Mouse (Mus musculus) MN1 (cell line): Measurements from ENCODE around the gene Icos.

Source experiments
- DNase-seq: peaks from one replicate; pipeline ENCODE4 v3.0.0-alpha.2; 2016; ENCODE audit warnings: low spot score

The Icos gene

DNA sequence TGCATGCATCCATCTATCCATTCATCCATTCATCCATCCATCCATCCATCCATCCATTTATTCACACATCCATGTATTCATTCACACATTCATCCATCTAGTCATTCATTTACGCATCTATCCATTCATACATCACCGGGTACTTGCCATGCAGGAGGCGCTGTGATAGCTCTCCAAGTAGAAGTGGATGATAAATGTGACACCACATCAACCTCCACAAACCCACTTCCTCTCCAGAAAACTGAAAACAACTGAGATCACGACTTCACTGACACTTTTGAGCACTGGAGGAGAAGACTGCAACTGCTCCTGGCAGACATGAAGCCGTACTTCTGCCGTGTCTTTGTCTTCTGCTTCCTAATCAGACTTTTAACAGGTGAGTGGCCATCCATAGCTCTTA lies at the start of gene Icos:
TSS of gene Icos (plus strand) at position 287 of the 400 bp plus-strand sequence.
- DNase-seq: no peak

DNA sequence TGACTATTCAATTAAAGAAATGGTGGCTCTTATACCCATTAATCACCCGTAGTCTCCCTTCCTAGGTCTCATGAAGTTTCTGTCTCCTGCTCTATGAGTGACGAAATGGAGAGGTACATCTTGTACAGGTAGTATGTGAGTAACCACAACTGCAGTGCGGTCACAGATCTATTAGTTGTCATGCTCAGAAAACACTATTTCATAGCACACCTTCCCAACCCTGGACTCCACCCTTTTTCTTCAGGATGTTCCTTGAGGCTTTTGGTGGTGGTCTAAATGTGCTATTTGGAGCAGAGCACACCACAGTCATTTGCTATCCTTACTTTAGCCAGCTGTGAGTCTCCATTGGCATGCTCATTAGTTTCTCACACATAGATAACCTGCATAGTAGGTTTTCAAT lies 48.7 kb upstream of the Icos start:
- DNase-seq: no peak

DNA sequence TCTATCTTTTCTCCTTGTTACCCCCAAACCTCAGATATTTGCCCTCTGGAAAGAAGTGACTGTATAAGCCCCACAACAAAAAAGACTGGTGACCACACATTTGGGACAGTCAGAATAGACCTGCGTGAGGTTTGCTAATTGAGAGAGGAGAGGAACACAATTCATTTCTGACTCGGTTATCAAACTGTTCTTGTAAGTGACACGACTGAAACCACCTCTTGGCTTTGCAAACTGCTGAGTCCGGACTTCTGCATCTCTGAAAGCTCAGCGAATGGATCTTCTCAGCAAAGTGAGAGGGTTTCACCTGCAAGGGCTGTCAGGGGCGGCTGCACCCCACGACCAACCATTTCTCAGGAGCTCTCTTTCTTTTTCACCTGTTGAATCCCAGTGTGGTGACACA lies 47.3 kb upstream of the Icos start:
- DNase-seq: no peak

DNA sequence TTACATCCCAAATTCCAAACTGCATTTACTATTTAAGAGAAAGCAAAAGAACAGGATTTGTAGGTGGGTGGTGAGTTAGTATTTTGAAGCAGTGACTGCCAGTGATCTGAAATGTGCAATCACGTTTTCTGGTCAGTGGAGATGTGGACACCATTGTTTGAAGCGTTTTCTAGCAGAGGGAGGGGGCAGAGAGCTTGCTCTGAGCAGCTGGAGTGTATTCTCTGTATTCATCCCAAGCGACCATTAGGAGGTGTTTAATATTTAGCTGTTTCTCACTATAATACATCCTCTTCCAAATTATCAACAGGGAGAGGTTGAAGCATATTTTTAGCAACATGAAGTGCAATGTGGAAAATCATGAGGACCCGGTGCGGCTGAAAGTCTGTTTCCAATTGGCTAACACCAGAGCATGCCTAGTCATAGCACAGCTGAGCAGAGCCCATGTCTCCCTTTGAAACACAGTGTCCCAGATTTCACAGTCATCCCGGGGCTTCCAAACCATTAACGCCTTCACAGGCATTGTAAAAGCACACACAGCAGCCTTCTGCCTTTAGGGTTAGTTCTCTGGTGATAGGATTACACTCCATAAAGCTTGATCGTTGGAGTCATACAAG lies 41.7 kb upstream of the Icos start:
- DNase-seq: no peak

DNA sequence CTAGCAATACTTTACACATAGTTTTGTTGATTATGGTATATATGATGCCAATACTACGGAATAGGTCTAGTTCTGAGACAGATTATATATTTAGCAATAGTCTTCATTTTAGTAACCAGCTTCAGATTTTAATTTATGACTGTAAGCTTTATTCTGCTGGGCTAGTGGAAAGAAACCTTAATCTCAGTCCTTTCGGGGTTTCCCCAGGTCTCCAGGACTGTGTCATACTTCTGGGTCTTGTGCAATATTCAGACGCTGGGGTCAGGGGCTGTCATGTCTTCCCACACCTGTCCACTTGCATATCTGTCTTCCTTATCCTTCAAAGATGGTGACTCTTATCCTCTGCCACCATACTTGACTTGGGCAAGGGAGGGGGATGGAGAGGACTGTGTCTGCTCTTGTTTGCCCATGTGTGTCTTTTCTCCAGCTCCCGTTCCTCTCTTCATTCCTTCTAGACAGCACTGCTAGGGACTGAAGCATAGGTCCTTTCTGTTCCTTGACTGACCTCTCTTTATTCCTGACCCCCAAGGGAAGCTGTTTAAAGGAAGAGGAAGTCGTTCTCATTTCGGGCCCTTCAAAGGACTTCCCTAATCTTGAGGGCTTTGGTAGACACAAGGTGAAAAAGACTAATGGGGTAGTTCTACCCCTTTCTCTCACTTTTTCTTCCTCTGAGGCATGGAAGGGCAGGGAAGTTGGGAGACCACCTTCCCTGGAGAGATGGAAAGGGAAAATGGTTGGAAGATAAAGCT lies 40.6 kb upstream of the Icos start:
- DNase-seq: no peak

DNA sequence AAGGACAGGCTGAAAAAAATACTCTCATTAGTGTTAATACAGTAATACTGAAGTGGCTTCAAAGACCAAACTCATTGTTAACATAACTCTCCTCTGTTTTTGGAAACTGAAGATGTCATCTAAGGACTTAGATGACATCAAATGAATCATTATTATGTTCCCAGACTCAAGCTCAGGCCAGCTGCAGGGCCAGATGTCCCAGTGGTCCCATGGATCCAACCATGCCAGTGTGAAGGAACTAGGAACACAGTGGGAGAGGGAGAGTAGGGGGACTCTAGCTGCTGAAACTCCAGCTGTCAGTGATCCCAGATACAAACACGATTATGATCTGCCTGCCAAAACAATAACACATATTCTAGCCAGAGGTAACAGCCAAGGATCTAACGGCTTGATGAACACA lies 39.5 kb upstream of the Icos start:
- no peak for DNase-seq

DNA sequence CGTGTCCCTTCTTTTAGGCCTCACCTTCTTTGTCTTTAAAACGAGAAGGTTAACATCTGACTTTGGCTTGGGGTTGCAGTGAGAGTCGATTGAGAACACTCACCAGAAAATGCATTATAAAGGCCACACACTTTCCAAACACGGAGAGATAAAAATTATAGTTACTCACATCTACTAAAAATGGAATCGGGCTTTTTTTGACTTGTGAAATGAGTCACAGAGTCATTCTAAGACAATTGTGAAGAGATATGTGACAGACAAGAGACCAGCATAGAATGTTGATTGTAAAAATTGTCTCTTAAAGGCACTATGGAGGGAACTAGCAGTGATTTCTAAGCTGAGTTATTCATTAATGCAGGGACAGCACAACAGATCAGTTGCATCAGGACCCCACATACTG lies 38.8 kb upstream of the Icos start:
- DNase-seq: no peak

DNA sequence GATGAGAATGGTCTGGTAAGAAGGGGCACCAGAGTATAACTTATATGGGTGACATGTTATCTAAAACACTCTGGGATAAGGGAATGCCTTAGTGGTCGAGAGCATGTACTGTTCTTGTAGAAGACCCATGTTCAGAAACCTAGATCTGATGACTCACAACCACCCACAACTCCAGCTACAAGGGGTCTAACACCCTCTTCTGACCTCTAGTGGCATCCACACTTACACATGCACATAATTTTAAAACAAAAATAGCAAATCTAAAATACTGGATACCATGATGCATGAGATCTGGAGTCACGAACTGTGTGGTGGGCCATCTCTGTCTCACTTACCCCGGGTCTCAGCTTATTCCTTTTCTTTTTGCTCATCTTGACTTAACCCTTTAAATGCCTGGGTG lies 37.7 kb upstream of the Icos start:
- no peak for DNase-seq

DNA sequence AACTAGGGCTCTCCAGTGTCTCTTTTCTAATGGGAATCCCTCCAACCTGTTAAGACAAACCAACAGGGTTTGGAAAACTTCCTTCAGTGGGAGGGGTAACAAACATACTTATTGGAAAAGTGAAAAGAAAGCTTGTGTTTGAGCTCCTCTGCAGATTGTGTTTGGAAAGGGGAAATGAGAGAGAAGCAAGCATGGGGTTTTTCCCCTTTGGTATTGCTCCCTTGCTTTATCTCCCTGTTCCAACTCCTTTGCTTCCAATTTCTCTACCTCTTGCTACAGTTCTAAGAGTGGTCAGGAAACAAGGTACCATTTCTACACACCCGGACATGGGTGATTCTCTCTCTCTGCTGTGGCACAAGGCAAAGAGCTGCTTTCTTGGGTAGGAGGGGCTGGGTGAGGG lies 37.1 kb upstream of the Icos start:
- DNase-seq: no peak

DNA sequence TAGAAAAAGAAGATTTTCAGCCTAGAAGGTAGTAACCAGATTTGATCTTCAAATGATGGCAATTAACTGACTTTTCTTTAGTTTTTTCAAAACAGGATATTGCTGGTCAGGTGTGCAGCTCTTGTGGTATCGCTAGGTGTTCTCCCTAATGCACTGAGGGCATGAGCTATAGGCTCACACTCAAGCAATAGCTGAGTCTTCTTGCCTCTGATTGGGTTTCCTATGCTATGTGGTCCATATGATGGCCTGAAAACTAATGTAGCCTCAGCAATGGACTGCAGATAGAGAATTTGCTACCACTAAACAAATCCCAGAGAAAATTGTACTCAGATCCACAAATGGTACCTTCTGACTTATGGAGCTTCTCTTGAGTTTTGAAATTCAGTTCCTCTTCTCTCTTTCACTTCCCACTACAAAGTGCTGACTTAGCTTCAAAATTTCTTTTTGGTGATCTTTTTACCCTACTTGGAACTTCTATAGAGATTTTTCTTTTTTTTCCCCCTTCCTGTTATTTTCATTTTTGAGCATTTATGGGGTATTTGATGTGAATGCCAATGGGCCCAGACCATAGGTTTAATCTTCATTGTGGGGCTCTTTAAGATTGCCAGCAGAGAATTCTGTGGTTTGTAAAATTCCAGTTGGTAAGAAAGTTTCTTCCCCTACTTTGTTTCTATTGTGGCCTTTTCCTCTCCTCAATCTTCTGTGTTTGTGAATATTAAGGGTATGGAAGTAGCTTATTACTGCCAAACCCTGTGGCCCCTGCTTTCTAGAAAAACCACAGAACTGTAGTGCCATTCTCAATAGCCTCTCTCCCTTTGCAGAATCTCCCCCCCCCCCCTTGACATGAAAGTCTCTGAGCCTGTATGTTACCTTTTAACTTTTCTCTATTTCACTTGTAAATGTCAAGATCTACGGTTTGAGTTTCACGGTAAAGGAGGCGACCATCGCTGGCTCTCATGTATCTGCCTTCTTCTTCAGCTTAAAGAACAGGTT lies 36.4 kb upstream of the Icos start:
- no peak for DNase-seq

DNA sequence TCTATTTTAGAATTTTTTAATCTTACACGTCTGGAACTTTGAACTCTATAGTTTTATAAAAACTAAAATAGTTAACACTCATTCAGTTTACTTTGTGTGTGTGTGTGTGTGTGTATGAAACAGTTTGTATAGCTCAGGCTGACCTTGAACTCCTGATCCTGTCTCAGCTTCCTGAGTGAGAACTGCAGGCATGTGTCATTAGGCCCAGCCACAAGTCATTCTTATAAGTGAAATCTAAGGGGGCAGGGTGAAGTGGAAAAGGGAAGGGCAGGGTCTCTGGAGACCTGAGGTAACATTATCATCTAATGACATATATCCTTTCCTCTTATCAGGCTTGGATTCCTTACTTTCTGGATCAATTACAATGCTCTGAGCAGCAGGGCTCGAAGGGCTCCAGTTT lies 34.8 kb upstream of the Icos start:
- no peak for DNase-seq

DNA sequence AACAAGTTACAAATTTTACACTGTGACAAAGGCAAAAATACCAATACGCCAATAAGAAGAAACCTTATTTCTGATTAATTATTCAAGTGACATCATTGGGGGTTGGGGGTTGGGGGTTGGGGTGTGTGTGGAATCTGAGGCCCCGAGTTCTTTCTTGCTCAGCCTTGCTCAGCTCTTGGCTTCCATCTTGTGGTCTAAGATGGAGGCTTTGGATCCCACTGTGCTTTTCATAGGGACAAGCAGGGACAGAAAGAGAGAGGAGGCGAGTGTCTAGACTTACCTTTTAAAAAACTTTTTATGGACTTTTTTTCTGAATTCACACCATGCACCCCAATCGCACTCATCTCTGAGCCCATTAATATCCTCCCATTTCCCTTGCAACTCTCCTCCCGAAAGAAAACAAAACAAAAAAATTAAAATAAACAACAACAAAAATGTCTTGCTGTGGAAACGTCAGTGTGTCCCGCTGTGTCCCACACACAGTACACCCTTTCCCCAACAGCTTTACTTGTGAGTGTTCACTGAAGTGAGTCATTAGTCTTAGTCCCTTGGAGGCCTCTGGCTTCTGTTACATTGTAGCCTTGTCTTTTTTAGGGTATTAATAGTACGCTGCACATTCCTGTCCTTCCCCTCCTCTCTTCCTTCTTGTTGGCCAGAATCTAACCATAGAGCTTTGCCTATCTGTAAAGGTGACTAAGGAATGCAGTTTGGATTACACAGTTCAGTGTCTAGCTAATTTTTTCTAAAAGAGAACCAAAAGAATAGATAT lies 31.9 kb upstream of the Icos start:
- no peak for DNase-seq

DNA sequence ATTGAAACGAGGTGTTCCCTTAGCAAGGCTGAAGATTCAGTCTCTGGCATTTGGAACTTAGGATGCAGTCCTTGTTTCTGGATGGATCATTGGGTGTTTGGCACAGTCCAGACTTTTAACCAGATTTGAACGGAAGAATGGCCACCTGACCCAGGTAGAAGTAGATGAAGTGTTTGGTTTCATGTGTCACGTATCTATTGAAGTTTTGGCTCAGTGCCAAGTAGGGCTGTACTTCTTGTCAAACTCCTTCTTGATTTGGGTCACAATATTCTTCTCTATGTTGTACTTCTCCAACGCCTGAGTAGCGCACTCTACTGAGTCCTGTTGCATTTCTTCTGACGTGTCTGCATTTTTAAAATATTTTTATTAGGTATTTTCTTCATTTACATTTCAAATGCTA lies 29.6 kb upstream of the Icos start:
- DNase-seq: no peak

DNA sequence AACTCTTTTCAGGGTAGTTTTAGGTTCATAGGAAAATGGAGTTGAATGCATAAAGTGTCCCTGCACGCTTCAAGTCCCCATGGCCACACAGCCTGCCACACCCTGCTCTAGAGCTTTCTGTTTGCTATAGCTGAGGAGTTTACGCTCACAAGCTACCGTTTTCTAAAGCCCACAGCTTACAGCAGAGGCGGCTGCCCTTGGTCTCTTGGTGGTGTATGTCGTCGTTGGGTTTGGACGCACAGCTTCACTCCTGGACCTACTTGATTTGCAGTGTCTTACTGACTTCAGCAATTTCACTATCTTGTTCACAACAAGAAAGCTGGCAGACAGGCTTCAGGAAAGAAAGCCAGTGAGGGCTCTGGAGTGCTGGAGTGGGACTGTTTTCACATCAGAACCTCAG lies 24.8 kb upstream of the Icos start:
- DNase-seq: no peak

DNA sequence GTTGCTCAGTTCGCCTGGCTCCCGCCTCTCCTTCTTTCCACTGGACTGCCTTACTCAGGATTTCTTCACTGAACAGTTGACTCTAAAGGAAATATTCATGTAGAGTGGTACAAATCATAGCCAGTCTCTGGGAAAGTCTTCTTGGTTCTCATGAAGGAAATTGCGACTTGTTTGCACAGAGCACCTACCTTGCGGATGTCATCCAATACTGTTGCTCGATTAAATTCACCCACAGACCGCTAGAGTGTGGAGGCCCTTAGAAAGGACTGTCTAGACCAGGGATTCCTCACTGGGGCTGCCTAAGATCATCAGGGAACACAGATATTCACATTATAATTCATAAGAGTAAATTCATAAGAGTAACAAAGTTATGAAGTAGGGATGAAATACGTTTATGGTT lies 24.0 kb upstream of the Icos start:
- no peak for DNase-seq

DNA sequence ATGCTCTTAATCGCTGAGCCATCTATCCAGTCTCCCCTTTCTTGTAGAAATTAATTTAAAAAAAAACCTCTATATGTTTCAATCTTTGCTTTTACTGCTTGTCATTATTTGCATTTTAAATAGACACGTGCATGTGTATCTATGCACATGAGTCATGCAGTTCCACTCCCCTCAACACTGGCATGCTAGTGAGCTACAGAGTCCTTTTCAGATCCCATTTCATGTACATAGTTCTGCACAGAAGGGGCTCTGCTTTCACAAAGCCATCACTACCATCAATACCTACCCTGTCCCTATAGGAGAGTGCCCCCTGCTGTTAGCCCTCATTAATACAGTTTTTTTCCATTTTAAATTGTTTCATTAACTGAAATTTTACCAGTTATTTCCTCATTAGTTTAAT lies 23.0 kb upstream of the Icos start:
- DNase-seq: peak; percentile 8

DNA sequence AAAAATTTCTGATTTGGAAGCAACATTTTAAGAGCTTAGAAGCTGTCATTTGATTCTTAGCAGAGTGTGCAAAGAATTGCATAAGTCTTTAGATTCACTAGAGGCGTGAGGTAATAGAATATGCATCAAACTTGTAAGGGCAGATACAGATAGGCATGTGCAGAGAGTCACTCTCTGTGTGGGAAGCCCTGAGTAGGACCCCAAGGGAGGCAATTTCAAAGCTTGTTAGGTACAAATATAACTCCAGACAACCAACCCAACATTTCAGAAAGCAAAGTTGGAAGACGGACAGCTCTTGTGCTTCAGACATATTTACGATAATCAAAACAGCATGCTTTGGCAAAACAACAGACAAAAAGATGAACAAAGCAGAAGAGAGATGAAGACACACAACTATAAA lies 22.5 kb upstream of the Icos start:
- no peak for DNase-seq

DNA sequence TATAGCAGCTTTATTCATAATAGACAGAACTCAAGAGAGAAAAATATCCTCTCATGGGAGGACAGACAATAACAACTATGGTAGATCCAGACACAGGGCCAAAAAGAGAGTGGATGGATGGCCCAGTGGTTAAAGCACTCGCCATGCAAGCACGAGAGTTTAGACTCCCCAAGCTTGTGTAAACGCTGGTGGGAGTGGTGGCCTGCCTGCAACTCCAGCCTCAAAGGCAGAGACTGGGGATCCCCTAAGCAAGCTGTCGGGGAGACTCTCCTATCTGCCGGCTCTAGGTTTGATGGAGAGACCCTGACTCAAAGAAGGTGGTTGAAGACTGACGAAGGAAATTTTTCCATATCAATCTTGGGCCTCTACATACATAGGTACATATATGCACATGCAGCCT lies 21.5 kb upstream of the Icos start:
- no peak for DNase-seq

DNA sequence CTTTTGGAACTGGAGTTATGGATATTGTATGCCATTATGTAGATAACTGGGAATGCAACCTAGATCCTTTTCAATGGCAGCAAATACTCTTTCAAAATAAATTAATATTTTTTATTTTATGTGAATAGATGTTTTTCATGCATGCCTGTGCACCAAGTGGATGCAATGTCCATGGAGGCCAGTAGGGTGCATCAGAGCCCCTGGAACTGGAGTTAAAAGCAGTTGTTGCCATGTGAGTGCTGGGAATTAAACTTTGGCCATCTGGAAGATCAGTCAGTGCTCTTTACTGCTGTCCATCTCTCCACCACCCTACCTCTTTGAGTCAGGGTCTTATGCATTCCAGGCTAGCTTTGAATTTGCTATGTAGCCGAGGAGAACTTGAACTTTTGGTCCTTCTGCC lies 19.4 kb upstream of the Icos start:
- no peak for DNase-seq

DNA sequence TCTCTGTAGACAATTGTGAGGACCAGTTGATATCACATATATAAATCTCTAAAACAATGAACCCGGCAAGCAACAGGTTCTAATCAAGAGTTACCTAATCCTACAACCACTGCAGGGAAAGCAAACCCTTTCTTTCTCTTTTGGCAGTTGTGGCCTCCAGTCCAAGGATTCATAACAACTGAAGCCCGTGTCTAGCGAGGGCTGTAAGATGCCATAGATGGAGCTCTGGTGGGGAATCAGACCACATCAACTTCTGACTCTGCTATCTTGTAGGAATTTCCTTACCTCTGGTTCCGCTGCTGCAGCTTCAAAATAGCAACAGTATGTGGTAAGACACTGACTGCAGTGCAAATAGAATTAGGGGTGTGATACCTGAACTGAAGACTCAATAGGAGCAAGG lies 18.5 kb upstream of the Icos start:
- no peak for DNase-seq

DNA sequence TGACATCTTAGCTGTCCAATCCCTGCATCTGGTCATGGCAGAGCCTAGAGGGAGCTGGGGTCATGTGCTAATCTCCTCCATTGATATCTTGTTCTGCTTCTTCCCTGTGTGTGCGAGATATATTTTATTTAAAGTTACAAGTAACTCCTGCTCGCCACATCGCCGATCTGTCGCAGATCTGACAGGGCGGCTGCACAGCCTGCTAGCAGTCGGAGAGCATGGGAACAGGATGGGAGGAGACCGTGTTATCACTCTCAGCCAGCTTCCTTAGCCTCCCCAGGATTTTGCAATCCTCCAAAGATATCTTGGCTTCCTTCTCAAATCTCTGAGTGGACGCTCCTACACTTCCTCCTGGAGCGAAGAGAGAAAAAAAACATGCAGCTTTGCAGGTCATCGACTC lies 17.3 kb upstream of the Icos start:
- no peak for DNase-seq

DNA sequence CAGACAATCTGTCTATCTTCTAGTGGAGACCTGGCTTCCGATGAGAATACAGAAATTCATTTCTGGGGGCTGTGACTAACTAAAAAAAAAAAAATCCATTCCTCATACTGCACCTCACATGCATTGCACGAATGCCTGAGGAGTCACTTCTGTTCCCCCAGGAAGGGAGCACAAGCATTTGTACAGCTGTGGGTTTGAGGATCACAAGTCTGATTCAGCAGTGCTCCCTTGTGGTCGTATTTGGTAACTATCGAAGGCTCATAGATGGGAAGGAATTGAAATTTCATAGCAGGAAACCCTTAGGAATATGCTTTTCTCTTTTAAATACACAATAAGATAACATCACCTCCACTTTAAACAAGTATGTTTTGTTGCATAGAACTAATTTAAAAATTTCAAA lies 16.6 kb upstream of the Icos start:
- DNase-seq: peak; percentile 58
